Mouse (Mus musculus): ENCODE data around the gene Pomc.
"Not testable (repeated sequence)": the region's sequence is repeated elsewhere in the genome, so short reads cannot be mapped to it uniquely, and the experiment has no call there.

The Pomc gene

GRCm38 (mm10) chr12:3954651-3955050, at the start of gene Pomc:
Gene Pomc, plus strand, starts transcription at chr12:3954951.
- DNase-seq (ENCODE audit: low spot score): no peak

DNA sequence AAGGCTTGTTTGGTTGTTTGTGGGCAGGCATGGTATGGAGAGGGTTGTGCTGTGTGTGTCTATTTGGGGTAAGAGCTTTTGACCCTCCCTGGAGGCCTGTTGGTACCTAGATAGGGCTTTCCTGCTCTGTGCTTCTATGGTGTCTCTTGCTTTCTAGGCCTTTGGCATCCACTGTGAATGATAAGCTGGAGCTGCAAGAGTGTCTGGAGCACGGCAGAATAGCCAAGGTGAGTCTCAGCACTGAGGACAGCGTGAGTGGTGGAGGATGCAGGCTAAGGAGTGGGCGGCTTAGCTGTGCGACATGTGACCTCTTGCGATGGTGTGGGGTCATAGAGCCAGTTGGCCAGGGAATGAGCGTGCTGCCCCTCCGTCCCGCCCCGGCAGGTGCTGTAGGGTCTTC, 49.3 kb upstream of the Pomc start:
- no peak for DNase-seq (ENCODE audit: low spot score)

- no peak for DNase-seq (ENCODE audit: low spot score)
Observed at GRCm38 (mm10) chr12:3906308-3906707, 48.4 kb upstream of the Pomc start.

DNA sequence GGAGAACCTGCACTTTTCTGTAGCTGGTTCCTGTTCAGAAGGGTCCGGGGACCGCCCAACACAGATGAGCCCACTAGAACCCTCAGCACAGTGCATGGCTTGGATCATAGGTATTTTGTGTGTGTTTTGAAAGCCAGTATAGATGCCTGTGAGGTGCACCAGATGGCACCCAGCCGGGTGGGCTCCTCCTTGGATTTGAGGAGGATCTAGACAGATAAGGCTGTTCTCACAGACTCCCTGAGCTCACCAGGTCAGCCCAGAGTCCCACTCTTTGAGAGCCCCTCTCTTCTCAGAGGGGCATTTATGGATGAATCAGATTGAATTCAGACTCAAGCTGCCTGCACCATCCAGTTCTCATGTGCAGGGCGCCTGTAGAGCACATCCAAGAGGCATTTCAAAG, 47.7 kb upstream of the Pomc start:
- no peak for DNase-seq (ENCODE audit: low spot score)

DNA sequence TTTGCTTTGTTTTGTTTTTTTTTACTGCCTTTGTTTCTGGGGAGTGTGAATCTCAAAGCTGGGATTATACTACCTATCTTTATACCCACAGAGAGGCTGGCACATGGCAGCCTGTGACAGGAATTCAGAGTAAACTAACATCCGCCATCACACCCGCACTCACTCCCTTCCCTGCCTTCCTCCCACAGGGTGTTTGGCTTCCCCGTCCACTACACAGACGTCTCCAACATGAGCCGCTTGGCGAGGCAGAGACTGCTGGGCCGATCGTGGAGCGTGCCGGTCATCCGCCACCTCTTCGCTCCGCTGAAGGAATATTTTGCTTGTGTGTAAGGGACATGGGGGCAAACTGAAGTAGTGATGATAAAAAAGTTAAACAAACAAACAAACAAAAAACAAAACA, 47.3 kb upstream of the Pomc start:
- no peak for DNase-seq (ENCODE audit: low spot score)

DNA sequence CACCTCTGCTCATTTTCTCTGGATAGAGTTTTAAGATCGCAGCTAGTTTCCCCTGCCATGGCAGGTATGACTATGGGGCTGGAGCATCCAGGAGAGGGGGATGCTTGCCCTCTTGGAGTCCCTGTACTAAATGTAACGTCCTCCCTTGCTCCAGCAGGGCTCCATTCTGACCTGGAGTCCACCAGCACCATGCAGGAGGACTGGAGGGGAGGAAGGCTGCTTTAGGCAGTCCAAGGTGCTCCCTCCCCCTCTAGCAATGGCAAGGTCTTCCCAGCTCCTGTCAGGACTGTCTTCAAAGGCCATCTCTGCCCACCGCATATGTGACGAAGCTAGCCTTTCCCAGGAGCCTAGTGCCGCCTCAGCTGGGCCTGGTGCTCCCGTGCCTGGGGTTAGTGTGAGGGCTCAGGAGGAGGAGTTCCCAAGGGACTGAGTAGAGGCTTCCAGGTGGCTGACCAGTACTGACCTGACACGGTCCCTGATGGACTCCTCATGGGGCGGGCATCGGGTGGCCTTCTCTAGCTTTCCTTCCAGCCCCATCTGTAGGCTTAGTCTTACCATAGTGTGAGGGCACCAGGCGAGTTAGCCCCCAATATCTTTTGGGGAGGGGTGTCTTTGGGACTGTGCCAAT, 44.2 kb upstream of the Pomc start:
- DNase-seq (ENCODE audit: low spot score): no peak

DNA sequence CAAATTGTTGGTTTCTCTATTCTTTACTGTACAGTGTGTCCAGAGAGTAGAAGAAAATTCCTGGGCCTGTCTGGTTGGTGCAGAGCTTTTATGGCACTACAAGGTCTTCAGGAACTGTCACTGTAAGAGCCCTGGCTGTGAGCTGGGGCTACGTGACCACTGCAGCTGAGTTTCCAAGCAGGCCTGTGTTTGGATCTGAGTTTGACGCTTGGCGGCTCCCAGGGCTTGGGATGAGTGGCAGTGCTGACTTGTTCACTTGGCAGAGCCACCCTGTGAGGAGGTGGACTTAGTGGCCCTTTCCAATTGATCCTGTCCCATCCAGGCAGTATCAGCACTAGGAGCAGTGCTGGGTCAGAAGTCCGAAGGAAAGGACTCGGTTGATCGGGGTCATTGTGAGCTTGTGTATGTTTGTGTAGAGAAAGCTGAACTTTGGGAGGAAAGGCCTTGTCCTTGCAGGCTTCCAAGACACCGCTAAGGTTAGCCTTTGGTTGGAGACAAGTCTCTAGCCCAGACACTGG, 42.9 kb upstream of the Pomc start:
- DNase-seq (ENCODE audit: low spot score): no peak

GRCm38 (mm10) chr12:3915852-3916251, 38.9 kb upstream of the Pomc start:
- DNase-seq (ENCODE audit: low spot score): no peak

DNA sequence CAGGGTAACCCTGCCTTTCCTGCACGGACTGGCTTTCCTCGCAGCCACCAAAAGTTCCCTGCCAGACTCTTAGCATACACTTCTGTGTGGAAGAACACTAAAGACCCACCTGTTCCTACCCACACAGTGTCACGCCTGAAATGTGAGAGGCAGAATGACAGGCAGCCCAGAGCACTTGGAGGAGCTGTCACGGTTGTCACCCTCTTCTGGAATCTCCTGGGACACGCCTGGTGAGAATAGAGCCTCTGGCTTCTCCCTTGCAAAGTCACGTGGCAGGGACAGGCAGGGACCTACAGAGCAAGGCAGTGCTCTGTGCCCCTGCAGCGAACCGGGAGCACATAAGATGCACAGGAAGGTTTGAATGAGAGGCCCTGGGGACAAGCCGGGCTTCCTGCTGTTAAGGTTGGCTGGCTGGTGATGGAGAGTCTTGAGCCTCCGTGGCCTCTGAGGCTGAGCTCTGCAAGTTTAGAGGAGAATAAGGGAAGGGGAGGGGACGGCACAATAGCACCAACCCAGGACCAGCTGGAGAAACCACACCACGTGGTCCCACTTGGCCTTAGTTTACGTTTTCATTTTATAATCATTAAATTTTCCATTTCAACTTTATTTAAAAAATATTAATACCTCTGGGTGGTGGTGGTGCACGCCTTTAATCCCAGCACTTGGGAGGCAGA, 36.9 kb upstream of the Pomc start:
- no peak for DNase-seq (ENCODE audit: low spot score)

- no peak for DNase-seq (ENCODE audit: low spot score)
Observed at GRCm38 (mm10) chr12:3918577-3918976, 36.2 kb upstream of the Pomc start.

DNA sequence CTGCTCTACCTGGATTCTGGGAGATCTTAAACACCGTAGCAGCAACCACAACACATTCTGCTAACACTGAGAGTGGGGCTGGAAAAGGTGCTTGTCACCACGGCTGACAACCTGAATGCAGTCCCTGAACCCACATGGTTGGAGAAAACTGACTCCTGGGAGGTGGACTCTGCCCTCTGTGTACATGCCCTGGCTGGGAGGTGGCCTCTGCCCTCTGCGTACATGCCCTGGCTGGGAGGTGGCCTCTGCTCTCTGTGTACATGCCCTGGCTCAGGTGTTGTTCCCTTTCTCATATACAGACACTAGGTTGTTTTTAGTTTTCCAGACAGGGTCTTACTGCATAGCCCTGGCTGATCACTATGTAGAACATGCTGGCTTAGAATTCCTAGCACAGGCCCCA, 35.3 kb upstream of the Pomc start:
- DNase-seq (ENCODE audit: low spot score): no peak

GRCm38 (mm10) chr12:3926127-3926526, 28.6 kb upstream of the Pomc start:
- DNase-seq (ENCODE audit: low spot score): peak; percentile 39

- DNase-seq (ENCODE audit: low spot score): no peak
Observed at GRCm38 (mm10) chr12:3928841-3929240, 25.9 kb upstream of the Pomc start.

GRCm38 (mm10) chr12:3930090-3930865, 24.5 kb upstream of the Pomc start:
- not testable (repeated sequence) for DNase-seq (ENCODE audit: low spot score)

GRCm38 (mm10) chr12:3942026-3942425, 12.7 kb upstream of the Pomc start:
- DNase-seq (ENCODE audit: low spot score): no peak

DNA sequence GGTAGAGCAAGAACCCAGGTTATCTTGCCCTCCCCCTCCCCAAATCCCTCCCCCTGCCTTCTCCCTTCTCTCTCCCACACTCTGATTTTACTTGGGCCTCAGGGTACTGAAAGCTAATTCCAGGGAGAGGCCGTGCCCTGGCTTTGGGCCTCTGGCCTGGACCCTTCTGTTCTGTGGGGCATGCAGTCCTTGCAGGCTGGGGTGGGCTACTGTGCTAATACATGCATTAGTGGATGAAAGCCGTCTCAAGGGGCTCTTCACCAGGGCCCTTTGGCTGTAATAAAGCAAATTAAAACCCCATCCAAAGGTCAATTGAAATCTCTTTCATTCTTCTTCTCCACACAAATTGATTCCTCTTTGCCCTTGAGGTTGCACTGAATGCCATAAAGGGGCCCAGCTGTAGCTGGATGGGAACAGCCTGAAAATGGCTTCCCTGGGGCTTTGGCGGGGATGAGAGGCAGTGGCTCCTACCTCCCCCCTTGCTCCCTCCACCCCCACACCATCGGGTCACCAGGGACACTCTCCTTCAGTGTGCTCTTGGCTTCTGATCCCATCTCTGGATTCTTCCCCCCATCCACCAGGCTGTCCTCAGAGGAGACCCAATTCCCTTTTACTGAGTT, 10.2 kb upstream of the Pomc start:
- no peak for DNase-seq (ENCODE audit: low spot score)

DNA sequence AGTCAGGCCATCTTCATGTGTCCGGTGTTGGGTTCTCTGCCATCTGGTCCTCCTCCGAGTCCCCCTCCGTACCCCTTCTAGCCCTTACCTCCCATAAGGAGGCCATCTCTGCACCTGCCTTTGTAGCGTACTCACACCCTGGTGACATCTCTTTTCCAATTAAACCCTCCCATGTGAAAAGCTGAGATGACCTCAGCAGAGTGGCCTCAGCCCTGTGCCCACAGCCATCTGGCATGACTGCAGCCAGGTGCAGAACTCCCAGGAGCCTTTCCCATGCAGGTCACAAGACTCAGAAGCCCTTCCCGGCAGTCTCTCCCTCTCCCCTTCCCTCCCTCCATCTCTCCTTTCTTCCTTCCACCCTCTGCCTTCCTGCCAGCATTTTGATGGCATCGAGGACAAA, 7.2 kb upstream of the Pomc start:
- DNase-seq (ENCODE audit: low spot score): no peak

DNA sequence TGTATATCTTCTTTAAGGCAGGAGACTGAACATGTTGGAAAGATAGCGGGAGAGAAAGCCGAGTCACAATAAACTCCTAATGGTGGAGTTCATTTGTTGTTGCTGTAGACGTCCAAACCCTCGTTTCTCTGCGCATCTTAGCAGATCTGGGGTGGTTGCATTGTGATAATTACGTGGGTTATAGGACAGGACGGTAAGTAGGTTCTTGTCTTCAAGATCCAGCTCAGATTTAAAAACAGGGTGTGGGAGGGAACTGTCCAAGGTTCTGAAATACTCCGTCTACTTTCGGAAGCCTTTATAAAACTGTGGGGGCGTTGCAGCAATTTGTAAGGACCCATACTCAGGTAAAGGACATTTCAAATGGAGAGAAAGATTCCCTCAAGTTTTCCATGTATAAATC, 620 bp downstream of the Pomc start:
- no peak for DNase-seq (ENCODE audit: low spot score)

DNA sequence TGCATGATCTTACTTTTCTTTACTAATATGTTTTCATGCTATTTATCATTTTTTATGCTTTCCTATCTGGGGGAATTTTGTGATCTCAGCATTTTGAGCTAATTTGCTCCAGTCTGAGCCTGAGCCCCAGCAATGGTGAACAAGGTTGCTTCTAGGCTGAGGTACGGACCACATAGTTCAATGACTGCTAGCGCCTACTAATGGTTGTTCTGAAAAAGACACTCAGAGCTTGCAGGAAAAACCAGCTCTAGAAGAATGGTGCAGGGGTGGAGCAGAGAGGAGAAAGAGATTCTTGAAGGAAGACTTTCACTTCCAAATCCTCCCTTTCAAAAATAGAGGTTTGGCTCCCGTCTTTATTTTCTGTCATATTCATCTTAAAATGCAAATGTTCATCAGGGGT, 1.6 kb downstream of the Pomc start:
- DNase-seq (ENCODE audit: low spot score): no peak

- peak; percentile 82 for DNase-seq (ENCODE audit: low spot score)
Observed at GRCm38 (mm10) chr12:3959791-3960543, 5.2 kb downstream of the Pomc start.

DNA sequence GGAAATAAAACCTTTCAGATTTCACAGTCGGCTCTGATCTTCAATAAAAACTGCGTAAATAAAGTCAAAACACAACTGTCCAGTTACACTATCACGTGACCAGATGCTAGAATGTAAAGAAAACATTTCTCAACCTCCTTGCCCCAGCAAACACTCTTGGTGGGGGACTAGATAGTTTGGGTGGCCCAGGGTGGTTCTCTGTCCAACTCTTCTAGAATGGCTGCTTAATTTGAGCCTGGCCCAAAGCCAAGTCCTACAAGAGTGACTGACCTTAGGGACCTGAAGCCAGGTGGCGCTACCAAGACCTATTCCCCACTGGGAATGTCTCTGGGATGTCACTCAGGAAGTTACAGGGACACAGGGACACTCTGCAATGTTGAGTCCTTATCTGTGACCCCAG, 5.8 kb downstream of the Pomc start:
- DNase-seq (ENCODE audit: low spot score): no peak

DNA sequence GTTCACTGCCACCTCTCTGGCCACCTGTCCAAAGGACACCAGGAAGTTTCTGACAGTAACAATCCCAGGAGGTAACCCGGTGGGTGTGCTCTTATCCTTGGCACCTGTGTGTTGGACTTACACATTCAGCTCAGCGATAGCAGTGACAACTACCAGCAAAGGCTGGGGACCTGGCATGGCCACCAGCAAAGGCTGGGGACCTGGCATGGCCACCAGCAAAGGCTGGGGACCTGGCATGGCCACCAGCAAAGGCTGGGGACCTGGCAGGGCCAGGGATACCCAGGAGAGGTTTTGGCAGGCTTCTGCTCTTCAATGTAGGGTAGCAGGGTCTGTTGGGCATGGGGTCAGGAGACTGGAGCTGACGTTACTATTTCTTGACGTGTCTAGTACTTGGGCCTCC, 12.4 kb downstream of the Pomc start:
- no peak for DNase-seq (ENCODE audit: low spot score)

All from T-cell, adult 2 months (primary cell).